14 mouse cellular contexts compared by ENCODE assay signal in genomic region chr11:70178311-70178710, GRCm38 (mm10). TPM values are rescaled to one million over a fixed set of nuclear protein-coding genes. Genes with fewer than 3 reads are reported as not detected.
"Had no signal": no experiment of that assay in that cellular context is flagged by ENCODE, and none has a peak within 500 bp of the region (broad histone marks: within the 10 kb centered on the region; RNA-seq: fewer than 3 reads in every experiment).

No protein-coding gene starts in this region.

- H3K4me3 ChIP-seq: layer of hippocampus, adult 2 months; limb, embryonic 10.5 days; liver, embryonic 15.5 days; midbrain, embryonic 10.5 days; myocyte; neural tube, embryonic 15.5 days had no signal

- H3K27me3 ChIP-seq: liver, embryonic 15.5 days; neural tube, embryonic 15.5 days had no signal

- DNase-seq: lung, embryonic 14.5 days; midbrain, embryonic 14.5 days; right cerebral cortex, adult 18-20 months; right cerebral cortex, postnatal 25 days; thymus, postnatal 36 days had no signal

- H3K4me1 ChIP-seq: limb, embryonic 10.5 days; liver, embryonic 15.5 days; midbrain, embryonic 10.5 days; neural tube, embryonic 15.5 days had no signal

- H3K27ac ChIP-seq: layer of hippocampus, adult 2 months; limb, embryonic 10.5 days; liver, embryonic 15.5 days; midbrain, embryonic 10.5 days; neural tube, embryonic 15.5 days; stomach, postnatal 0 days had no signal

RNA-seq across cellular contexts. Expression of gene Clec10a, which starts 22.3 kb away (rescaled TPM):
- polyA plus RNA-seq: limb, embryonic 10.5 days had no signal

RNA-seq across cellular contexts. Expression of gene Slc16a11, which starts 34.2 kb away (rescaled TPM):
- total RNA-seq: megakaryocyte, adult 5-6 weeks had no signal

RNA-seq across cellular contexts. Expression of gene Mgl2, which starts 48.2 kb away (rescaled TPM):
- polyA plus RNA-seq: midbrain, embryonic 10.5 days; neural tube, embryonic 11.5 days had no signal
